In genomic region chr5:72219248-72219647, GRCm38 (mm10) we compare ENCODE assay signal across 23 mouse cellular contexts. TPM values are rescaled to one million over a fixed set of nuclear protein-coding genes. Genes with fewer than 3 reads are reported as not detected.
A peak's percentile ranks its signal among the peaks of the same experiment; 100 is the strongest.
DNase-seq lines count a peak whose midpoint lies in the region; ATAC-seq and TF ChIP-seq lines count a peak whose summit lies in the region.
"Had no signal": no experiment of that assay in that cellular context is flagged by ENCODE, and none has a peak within 500 bp of the region (broad histone marks: within the 10 kb centered on the region; RNA-seq: fewer than 3 reads in every experiment).

No protein-coding gene starts in this region.

- no peak overlapping the region for H3K4me3 ChIP-seq in heart, embryonic 13.5 days
- no peak overlapping the region for H3K4me3 ChIP-seq in heart, embryonic 15.5 days
- no peak overlapping the region for H3K4me3 ChIP-seq in heart, postnatal 0 days (ENCODE audit: low read depth, low read length)
- H3K4me3 ChIP-seq in liver, adult 2 months (ENCODE audit: insufficient read depth, low read depth, low read length): no peak overlapping the region
- H3K4me3 ChIP-seq: embryonic facial prominence, embryonic 10.5 days; embryonic facial prominence, embryonic 12.5 days; forebrain, embryonic 13.5 days had no signal

- H3K27ac ChIP-seq in heart, embryonic 13.5 days (replicated peaks): no peak overlapping the region
- no peak overlapping the region for H3K27ac ChIP-seq in heart, embryonic 15.5 days
- H3K27ac ChIP-seq in heart, postnatal 0 days (ENCODE audit: low read depth): 0 out of 2 replicates have a peak overlapping the region, but pooled peaks have one; percentile 9
- no peak overlapping the region for H3K27ac ChIP-seq in liver, adult 2 months (replicated peaks; ENCODE audit: insufficient read depth, low read depth, low read length)
- H3K27ac ChIP-seq: embryonic facial prominence, embryonic 10.5 days; embryonic facial prominence, embryonic 12.5 days; forebrain, embryonic 13.5 days had no signal

- H3K4me2 ChIP-seq in heart, embryonic 13.5 days: peak overlapping the region; percentile 5
- 0 out of 2 replicates have a peak overlapping the region, but pooled peaks have one; percentile 6 for H3K4me2 ChIP-seq in heart, embryonic 15.5 days
- no peak overlapping the region for H3K4me2 ChIP-seq in heart, postnatal 0 days (ENCODE audit: low read depth, low read length)
- H3K4me2 ChIP-seq: embryonic facial prominence, embryonic 12.5 days; forebrain, embryonic 13.5 days had no signal

- no peaks in the 10 kb centered on the region for H3K27me3 ChIP-seq in heart, embryonic 13.5 days (replicated peaks)
- no peaks in the 10 kb centered on the region for H3K27me3 ChIP-seq in heart, embryonic 15.5 days
- H3K27me3 ChIP-seq in heart, postnatal 0 days (ENCODE audit: control insufficient read depth, insufficient read depth, low read length): no peaks in the 10 kb centered on the region
- H3K27me3 ChIP-seq in liver, adult 2 months (ENCODE audit: control insufficient read depth, insufficient read depth, low read length): no peaks in the 10 kb centered on the region
- H3K27me3 ChIP-seq: CH12.LX; embryonic facial prominence, embryonic 12.5 days; forebrain, embryonic 13.5 days; Patski had no signal

- H3K9me3 ChIP-seq in heart, embryonic 13.5 days: no peaks in the 10 kb centered on the region
- H3K9me3 ChIP-seq in heart, embryonic 15.5 days (replicated peaks): no peaks in the 10 kb centered on the region
- H3K9me3 ChIP-seq in heart, postnatal 0 days (replicated peaks; ENCODE audit: control insufficient read depth, low read length): no peaks in the 10 kb centered on the region
- H3K9me3 ChIP-seq: embryonic facial prominence, embryonic 10.5 days; embryonic facial prominence, embryonic 12.5 days; forebrain, embryonic 13.5 days; G1E had no signal

- no peak for TF ChIP-seq EP300 in heart, postnatal 0 days (IDR thresholded peaks at IDR 0.05; ENCODE audit: low read depth)

- no peak for DNase-seq in heart, adult 9 months (ENCODE audit: low spot score in 2 of 2)
- DNase-seq in heart, postnatal 36 days: no peak
- no peak for DNase-seq in heart, postnatal 0 days (ENCODE audit: low spot score)
- DNase-seq in heart, postnatal 25 days (ENCODE audit: low spot score): no peak
- peak; percentile 55 for DNase-seq in liver, adult 2 months (ENCODE audit: extremely low read depth, low read depth, low spot score)
- DNase-seq in liver: no peak
- DNase-seq: adrenal gland, adult 8-10 months; B cell, adult 2 months; cerebellum, adult 11-12 months; cerebellum, adult 2 months; cerebellum, adult 9-10 months; cerebellum, postnatal 10 days; cerebellum, postnatal 25 days had no signal

- H3K4me1 ChIP-seq in heart, embryonic 13.5 days: peaks cover 15% of the 10 kb centered on the region
- peaks cover 5% of the 10 kb centered on the region for H3K4me1 ChIP-seq in heart, embryonic 15.5 days (replicated peaks)
- H3K4me1 ChIP-seq in heart, postnatal 0 days (ENCODE audit: control insufficient read depth, insufficient read depth): peaks cover 8% of the 10 kb centered on the region; the same call in 1 of the 2 replicates
- H3K4me1 ChIP-seq in liver, adult 2 months (ENCODE audit: control insufficient read depth, insufficient read depth, low read length): peaks cover 6% of the 10 kb centered on the region; the same call in 1 of the 2 replicates
- H3K4me1 ChIP-seq: embryonic facial prominence, embryonic 10.5 days; embryonic facial prominence, embryonic 12.5 days; forebrain, embryonic 13.5 days had no signal

- peaks cover 4% of the 10 kb centered on the region; the same call in 1 of the 2 replicates for H3K36me3 ChIP-seq in heart, embryonic 13.5 days
- H3K36me3 ChIP-seq in heart, embryonic 15.5 days: no peaks in the 10 kb centered on the region
- H3K36me3 ChIP-seq in heart, postnatal 0 days (replicated peaks; ENCODE audit: control insufficient read depth, insufficient read depth, low read length): no peaks in the 10 kb centered on the region
- H3K36me3 ChIP-seq in liver, adult 2 months (ENCODE audit: control insufficient read depth, insufficient read depth, low read length): no peaks in the 10 kb centered on the region
- H3K36me3 ChIP-seq: embryonic facial prominence, embryonic 10.5 days; embryonic facial prominence, embryonic 12.5 days had no signal

- no peak overlapping the region for H3K9ac ChIP-seq in heart, embryonic 13.5 days
- H3K9ac ChIP-seq in heart, embryonic 15.5 days: no peak overlapping the region
- H3K9ac ChIP-seq in heart, postnatal 0 days (replicated peaks; ENCODE audit: low read depth, low read length): no peak overlapping the region
- H3K9ac ChIP-seq in liver, adult 2 months (ENCODE audit: low read depth, low read length): no peak overlapping the region
- H3K9ac ChIP-seq: embryonic facial prominence, embryonic 12.5 days; forebrain, embryonic 13.5 days had no signal

- ATAC-seq in heart, embryonic 13.5 days (ENCODE audit: extremely low read depth, insufficient number of reproducible peaks, low FRiP score, low TSS enrichment): no peak
- ATAC-seq in heart, embryonic 15.5 days (replicated peaks; ENCODE audit: insufficient number of reproducible peaks, insufficient read depth, low FRiP score, low read depth): no peak
- ATAC-seq in heart, postnatal 0 days (ENCODE audit: insufficient read depth, low read depth): no peak
- ATAC-seq: activated CD4-positive, CD25-positive, alpha-beta regulatory T cell, adult 4 months; CD4-positive, CD25-positive, alpha-beta regulatory T cell, adult 4 months; forebrain, embryonic 13.5 days; Patski had no signal

- TF ChIP-seq CTCF in heart, postnatal 0 days (IDR thresholded peaks at IDR 0.05; ENCODE audit: low read depth): no peak
- no peak for TF ChIP-seq CTCF in liver, adult 2 months (IDR thresholded peaks at IDR 0.05; ENCODE audit: low read depth, low read length)

- TF ChIP-seq POLR2A in liver, adult 2 months (IDR thresholded peaks at IDR 0.05; ENCODE audit: extremely low read depth, insufficient read depth, low read length): no peak

- H3K79me2 ChIP-seq in liver, adult 2 months (ENCODE audit: control insufficient read depth, insufficient read depth, low read length): no peaks in the 10 kb centered on the region; the same call in 1 of the 2 replicates

- 92% methylated on average over 7 of the region's 7 CpGs for WGBS in heart, embryonic 13.5 days
- 82% methylated on average over 7 of the region's 7 CpGs for WGBS in heart, embryonic 15.5 days
- 85% methylated on average over 7 of the region's 7 CpGs for WGBS in heart, postnatal 0 days
- 27% methylated on average over 7 of the region's 7 CpGs for WGBS in liver, adult 2 months

- intact Hi-C loops in heart, postnatal 36 days (cut with DNase I): no loop called here
- intact Hi-C loops in heart, postnatal 25 days (cut with DNase I): no loop called here

RNA-seq across cellular contexts. Expression of gene Commd8, which starts 51.3 kb away (rescaled TPM):
- polyA plus RNA-seq in heart, embryonic 13.5 days (2015; fragmentation: Nextera tagmentation; extraction: Ambion mirVana): 102 and 109 TPM in 2 replicates
- 87.3 and 98.1 TPM in 2 replicates for polyA plus RNA-seq in heart, embryonic 15.5 days (2015; fragmentation: Nextera tagmentation; extraction: Ambion mirVana)
- 10 to 100 TPM; 45.6 to 46.7 TPM for total RNA-seq in heart, postnatal 36 days (2021)
- 15.0 and 15.1 TPM in 2 replicates for total RNA-seq in heart, postnatal 0 days (2014; rRNA removed; ENCODE audit: low replicate concordance)
- 80.7 and 86.8 TPM in 2 replicates for polyA plus RNA-seq in heart, postnatal 0 days (2015; fragmentation: Nextera tagmentation; extraction: Ambion mirVana)
- 10 to 100 TPM; 42.0 to 43.7 TPM for total RNA-seq in heart, postnatal 25 days (2021)
- total RNA-seq in liver, adult 2 months (2014; rRNA removed): 13.8 and 15.2 TPM in 2 replicates
- 2.3 and 3.1 TPM in 2 replicates for polyA plus RNA-seq in liver, adult 2 months (2012; rRNA removed)
